ENCODE assay signal across 10 mouse cellular contexts in the genomic region with DNA sequence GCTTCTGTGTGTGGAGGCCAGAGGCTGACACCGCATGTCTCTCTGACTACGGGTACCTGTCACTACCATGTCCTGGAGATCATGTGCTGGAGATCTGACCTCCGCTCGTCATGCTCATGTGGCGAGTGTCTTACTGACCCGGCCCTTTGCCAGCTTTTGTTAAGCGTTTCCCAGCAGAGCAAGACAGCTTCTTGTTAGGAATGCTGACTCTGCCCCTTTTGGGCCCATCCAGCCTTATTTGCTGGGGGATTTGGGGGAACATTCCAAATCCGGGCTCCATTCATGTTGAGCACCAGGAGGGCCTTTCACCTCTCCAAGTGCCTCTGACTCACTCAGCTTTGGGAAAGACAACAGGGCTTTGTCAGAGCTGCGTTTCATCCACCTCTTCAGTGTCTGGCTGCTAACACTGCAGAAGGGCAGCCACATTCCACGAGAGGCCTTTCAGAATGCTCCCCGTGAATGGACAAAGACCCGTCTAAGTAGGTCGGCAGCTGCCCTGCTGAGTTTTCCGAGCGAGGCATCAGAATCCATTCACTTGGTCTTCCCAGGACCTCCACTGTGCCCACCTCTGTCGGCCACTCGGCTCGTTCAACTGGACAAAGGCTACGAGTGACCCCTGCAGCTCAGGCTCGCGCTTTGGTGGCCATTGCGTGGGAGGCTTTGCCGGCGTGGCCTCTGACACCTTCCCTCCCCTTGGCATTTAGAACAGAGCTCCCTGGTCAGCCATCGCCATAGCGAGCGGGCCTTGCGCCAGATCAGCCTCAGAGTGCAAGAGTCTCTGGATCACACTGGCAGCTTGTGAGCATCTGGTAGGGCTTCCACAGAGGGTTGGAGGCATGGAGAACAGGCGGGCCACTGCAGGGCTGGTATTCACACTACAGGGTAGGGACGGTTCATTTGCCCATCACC. TPM values are rescaled to one million over a fixed set of nuclear protein-coding genes. Genes with fewer than 3 reads are reported as not detected.
DNase-seq lines count a peak whose midpoint lies in the region; ATAC-seq lines count a peak whose summit lies in the region.
"Had no signal": no experiment of that assay in that cellular context is flagged by ENCODE, and none has a peak within 500 bp of the region (broad histone marks: within the 10 kb centered on the region; RNA-seq: fewer than 3 reads in every experiment).

No protein-coding gene starts in this region.

- no peak overlapping the region for H3K4me3 ChIP-seq in hindbrain, embryonic 12.5 days
- H3K4me3 ChIP-seq in midbrain, embryonic 11.5 days (ENCODE audit: low read depth, low read length) = no peak overlapping the region
- H3K4me3 ChIP-seq: erythroblast, embryonic 14.5 days; liver, embryonic 13.5 days had no signal

- peaks cover 15% of the 10 kb centered on the region for H3K4me1 ChIP-seq in hindbrain, embryonic 12.5 days
- peaks cover 15% of the 10 kb centered on the region for H3K4me1 ChIP-seq in midbrain, embryonic 11.5 days (ENCODE audit: control insufficient read depth, insufficient read depth, low read length)
- H3K4me1 ChIP-seq: liver, embryonic 13.5 days had no signal

- 21% methylated on average over 30 of the region's 30 CpGs for WGBS in hindbrain, embryonic 12.5 days
- WGBS in midbrain, embryonic 11.5 days = 17% methylated on average over 30 of the region's 30 CpGs

- no peak overlapping the region for H3K9ac ChIP-seq in hindbrain, embryonic 12.5 days
- peak overlapping the region; percentile 17 for H3K9ac ChIP-seq in midbrain, embryonic 11.5 days (ENCODE audit: low read length)
- H3K9ac ChIP-seq: liver, embryonic 13.5 days had no signal

- peak; percentile 33 for DNase-seq in kidney, adult 18-20 months
- DNase-seq in kidney, postnatal 14 days = no peak
- peak; percentile 14 for DNase-seq in cerebellum, adult 9-11 months
- peak; percentile 95 for DNase-seq in midbrain, embryonic 11.5 days (ENCODE audit: low spot score, missing footprints)
- DNase-seq in adrenal gland, adult 18-20 months (ENCODE audit: low spot score in 2 of 2) = no peak
- DNase-seq in adipocyte (ENCODE audit: low spot score) = no peak
- DNase-seq in urinary bladder, postnatal 14 days (ENCODE audit: low spot score) = no peak
- DNase-seq: liver, embryonic 13.5 days had no signal

- no peaks in the 10 kb centered on the region for H3K36me3 ChIP-seq in hindbrain, embryonic 12.5 days
- H3K36me3 ChIP-seq in midbrain, embryonic 11.5 days (ENCODE audit: control insufficient read depth, insufficient read depth, low read length) = no peaks in the 10 kb centered on the region
- H3K36me3 ChIP-seq: liver, embryonic 13.5 days had no signal

- peak overlapping the region; percentile 76 for H3K27ac ChIP-seq in hindbrain, embryonic 12.5 days
- peak overlapping the region; percentile 62 for H3K27ac ChIP-seq in midbrain, embryonic 11.5 days (ENCODE audit: low read depth, low read length)
- H3K27ac ChIP-seq: liver, embryonic 13.5 days had no signal

- no peaks in the 10 kb centered on the region for H3K9me3 ChIP-seq in hindbrain, embryonic 12.5 days (replicated peaks)
- no peaks in the 10 kb centered on the region for H3K9me3 ChIP-seq in midbrain, embryonic 11.5 days (ENCODE audit: control insufficient read depth, low read length)

- no peaks in the 10 kb centered on the region for H3K27me3 ChIP-seq in hindbrain, embryonic 12.5 days
- no peaks in the 10 kb centered on the region for H3K27me3 ChIP-seq in midbrain, embryonic 11.5 days (ENCODE audit: control insufficient read depth, insufficient read depth, low read length)
- H3K27me3 ChIP-seq: liver, embryonic 13.5 days had no signal

- H3K4me2 ChIP-seq in hindbrain, embryonic 12.5 days (replicated peaks) = peak overlapping the region; percentile 38
- peak overlapping the region; percentile 19; the same call in 1 of the 2 replicates for H3K4me2 ChIP-seq in midbrain, embryonic 11.5 days
- H3K4me2 ChIP-seq: liver, embryonic 13.5 days had no signal

- peak; percentile 38; the same call in 1 of the 2 replicates for ATAC-seq in hindbrain, embryonic 12.5 days (ENCODE audit: low FRiP score)
- ATAC-seq in midbrain, embryonic 11.5 days (ENCODE audit: low FRiP score) = peak; percentile 87

RNA-seq across cellular contexts. Expression of gene Nxnl2, which starts 58.3 kb away (rescaled TPM):
- polyA plus RNA-seq in hindbrain, embryonic 12.5 days (2016; fragmentation: Nextera tagmentation; extraction: Ambion mirVana) = 2.0 and 2.5 TPM in 2 replicates
- polyA plus RNA-seq in midbrain, embryonic 11.5 days (2014; fragmentation: Nextera tagmentation; extraction: Ambion mirVana) = 0.29 and 0.51 TPM in 2 replicates
- under 1 TPM; 0.27 to 0.67 TPM for total RNA-seq in adrenal gland, adult 18-20 months (2021)
- polyA plus RNA-seq: erythroblast, embryonic 14.5 days; liver, embryonic 13.5 days had no signal

Comparison
In these comparisons a context has a peak if more than half of its experiments do, and no peak if none do; other contexts are left out.
1. DNase-seq: peak in kidney, adult 18-20 months (single experiment), cerebellum, adult 9-11 months (single experiment) and midbrain, embryonic 11.5 days (single experiment); none in kidney, postnatal 14 days (single experiment), adrenal gland, adult 18-20 months (0 of 2), adipocyte (single experiment) and urinary bladder, postnatal 14 days (single experiment).